Mouse (Mus musculus): ENCODE measurements around the gene Tmprss11g. TPM values are rescaled to one million over a fixed set of nuclear protein-coding genes. Genes with fewer than 3 reads are reported as not detected.

The Tmprss11g gene
- polyA plus RNA-seq (2017; shearing (Covaris generic)): not detected

DNA sequence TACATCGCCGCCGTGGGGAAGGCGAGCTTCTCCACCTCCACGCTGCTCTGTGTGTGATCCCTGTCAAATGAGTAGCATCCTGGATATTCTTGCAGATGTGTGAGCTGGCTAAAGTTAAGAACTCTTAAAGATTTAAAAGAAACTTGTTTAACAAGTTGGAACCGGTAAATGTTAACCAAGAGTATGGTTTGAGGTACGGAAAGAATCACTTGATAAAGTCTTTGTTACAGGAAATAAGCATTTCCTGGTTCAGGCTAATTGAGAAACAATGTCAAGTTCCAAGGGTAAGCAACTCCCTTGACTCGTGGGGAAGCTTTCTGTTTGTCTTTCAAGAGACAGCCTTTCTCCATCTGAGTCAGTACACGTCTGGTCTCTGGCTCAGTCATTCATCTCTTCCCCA lies at the start of gene Tmprss11g:
Tmprss11g (minus strand) TSS at position 101 of the 400 bp plus-strand sequence.

DNA sequence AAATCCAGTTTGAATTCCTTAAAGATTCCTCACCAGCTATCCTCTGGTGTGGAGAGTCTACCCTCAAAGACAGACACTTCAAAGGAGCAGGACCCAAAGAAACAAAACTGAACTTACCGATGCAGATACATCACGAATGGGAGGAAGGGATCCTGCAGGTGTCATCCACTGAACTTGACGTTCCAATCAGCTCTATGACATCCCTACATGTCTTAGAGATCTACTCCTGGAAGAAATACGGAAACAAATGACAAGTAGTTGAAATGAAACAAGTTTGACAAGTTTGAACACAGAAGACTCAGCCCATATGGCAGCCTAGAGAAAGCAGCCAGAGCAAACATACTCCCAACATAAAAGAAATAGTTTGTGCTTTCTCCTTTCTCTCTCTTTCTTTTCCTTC lies 49.5 kb downstream of the Tmprss11g start, which contains the start of gene Tmprss11a:
Tmprss11a (minus strand) TSS at position 101 of the 400 bp plus-strand sequence.

Other genes starting within 250 kb of the Tmprss11g start
- not detected for gene Tmprss11c, start 229.3 kb downstream of the Tmprss11g start, polyA plus RNA-seq (2017; shearing (Covaris generic))
- gene Tmprss11d, start 145.2 kb downstream of the Tmprss11g start, polyA plus RNA-seq (2017; shearing (Covaris generic)): under 1 TPM in 1 of 2 experiments, not detected in 1; 0.34 TPM
- under 1 TPM in 1 of 2 experiments, not detected in 1; 0.57 TPM for gene Tmprss11a, start 49.6 kb downstream of the Tmprss11g start, polyA plus RNA-seq (2017; shearing (Covaris generic))
- gene Tmprss11f, start 113.8 kb upstream of the Tmprss11g start, polyA plus RNA-seq (2017; shearing (Covaris generic)): under 1 TPM; 0.05 to 0.16 TPM
- gene Tmprss11b, start 157.8 kb upstream of the Tmprss11g start, polyA plus RNA-seq (2017; shearing (Covaris generic)): not detected
- under 1 TPM in 1 of 2 experiments, not detected in 1; 0.18 TPM for gene Tmprss11e, start 227.2 kb upstream of the Tmprss11g start, polyA plus RNA-seq (2017; shearing (Covaris generic))

Measured in activated CD4-positive, CD25-positive, alpha-beta regulatory T cell (primary cell).